Mouse (Mus musculus) ovary, postnatal 10 days (tissue): ENCODE measurements around the gene Tex261.
A peak's percentile ranks its signal among the peaks of the same experiment; 100 is the strongest.
"Not testable (repeated sequence)": the region's sequence is repeated elsewhere in the genome, so short reads cannot be mapped to it uniquely, and the experiment has no call there.

Experiments
- DNase-seq: peaks from one replicate; pipeline ENCODE4 v3.0.0; 2022; ENCODE audit warnings: low spot score

Gene Tex261

DNA sequence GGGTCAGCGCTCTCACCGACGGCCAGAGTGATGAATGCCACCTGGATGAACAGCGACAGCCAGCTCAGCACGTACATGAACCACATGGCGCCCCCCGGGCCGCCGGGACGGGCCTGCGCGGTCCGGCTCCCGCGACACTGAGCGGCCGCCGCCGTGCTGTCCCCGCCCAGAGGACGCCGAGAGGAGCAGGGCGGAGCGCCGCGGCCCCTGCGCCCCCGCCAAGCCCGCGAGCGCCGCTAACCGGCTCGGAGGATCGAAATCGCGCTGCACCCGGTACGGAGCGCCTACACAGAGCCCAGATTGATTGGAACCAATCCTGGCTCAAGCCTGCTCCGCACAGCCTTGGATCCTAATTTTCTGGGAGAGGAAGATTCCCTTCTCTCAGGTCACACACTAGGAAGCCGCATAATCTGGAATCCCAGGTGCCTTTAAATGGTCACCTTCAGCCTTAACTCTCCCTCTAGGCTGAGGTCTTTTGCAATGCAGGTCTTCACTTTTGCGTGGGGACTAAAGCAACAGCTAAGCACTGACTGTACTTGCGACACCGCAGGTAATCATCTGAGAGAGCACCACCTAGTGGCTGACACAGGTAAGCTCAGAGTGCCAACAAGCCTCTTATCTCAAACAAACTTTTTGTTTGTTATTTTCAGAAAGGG is at the start of gene Tex261:
Gene Tex261, minus strand, starts transcription at position 176 of the 656 bp plus-strand sequence.
- peak; percentile 83 for DNase-seq

DNA sequence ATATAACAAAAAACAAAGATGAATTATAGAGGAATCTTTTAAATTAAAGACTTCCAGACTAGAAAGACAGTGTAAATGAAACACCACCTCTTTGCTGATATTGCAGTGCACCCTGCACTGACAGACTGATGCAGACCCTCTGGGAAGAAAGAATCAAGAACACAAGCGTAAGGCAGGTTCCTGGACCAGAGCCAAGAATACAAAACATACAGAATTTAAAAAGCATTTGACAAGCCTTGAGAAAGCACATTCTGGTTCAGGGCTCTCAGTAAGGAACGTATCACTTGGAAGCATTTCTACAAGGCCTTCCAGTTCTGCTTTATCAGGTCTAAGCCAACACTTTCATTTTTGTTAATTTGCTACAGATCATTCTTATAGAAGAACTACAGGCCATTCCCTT is 46.2 kb upstream of the Tex261 start:
- no peak for DNase-seq

DNA sequence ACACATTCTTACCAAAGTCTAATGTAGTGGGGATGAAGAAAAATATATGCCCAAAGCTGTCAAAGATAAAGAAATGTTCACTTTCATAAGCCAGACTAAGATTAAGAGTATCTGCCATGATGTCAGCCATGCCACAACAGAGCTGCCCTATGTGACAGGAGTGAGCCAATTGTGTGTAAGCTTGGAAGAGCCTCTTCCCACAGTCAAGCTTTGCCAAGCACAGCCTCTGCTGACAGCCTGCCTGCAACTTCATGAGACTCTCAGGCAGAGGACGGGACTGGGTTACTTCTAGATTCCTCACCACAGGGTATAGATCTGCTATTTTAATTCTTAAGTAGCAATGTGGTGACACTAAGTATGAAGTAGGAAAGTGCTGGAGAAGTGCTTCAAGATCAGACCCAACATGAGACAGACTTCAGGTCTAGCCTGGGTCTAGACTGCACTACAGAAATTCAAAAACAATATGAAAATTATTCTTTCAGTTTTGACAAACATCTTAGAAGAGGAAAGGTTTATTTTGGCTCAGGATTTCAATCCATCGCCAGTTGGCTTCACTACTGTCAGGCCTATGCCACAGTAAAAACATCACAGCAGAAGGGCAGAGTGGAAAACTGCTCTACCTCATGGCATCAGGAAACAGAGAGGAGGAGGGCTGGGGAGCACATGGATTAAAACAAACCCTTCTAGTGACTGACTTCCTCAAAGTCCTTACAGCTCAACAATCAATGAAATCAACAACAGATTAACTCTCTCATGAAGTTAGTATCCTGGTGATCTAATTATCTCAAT is 45.3 kb upstream of the Tex261 start:
- DNase-seq: no peak

DNA sequence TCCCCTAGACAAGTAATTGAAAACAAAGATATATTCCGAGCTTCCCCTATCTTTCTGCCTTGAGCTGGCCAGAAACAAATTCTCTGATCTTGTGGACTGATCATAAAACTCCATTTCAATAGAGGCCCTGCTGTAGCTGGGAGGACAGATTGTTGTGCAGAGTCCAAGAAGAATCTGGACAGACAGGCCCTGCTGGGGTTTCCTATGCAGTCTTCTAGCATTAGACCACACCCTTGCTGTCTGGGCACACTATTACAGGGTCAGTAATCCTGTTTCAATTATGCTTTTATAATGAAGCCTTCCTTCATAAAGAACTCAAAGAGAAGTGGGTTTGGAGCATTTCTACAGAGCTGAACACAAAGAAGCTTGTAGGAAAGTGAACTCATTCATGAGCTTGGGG is 43.4 kb upstream of the Tex261 start:
- DNase-seq: no peak

DNA sequence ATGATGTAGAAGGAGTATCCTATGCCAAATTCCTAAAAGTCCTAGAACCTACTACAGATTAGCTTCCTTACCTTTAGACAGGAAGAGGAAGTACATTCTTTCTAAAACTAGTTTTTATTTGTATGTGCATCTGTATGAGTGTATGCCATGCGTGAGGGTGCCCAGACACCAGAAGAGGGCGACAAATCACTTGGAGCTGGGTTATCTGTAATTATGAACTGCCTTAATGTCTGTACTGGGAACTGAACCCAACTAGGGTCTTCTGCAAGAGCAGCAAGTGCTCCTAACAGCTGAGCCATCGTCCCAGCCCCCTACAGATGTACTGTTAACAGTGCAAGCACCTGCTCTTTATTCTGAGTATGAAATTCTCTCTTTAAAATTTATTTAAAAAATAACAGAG is 40.2 kb upstream of the Tex261 start:
- no peak for DNase-seq

DNA sequence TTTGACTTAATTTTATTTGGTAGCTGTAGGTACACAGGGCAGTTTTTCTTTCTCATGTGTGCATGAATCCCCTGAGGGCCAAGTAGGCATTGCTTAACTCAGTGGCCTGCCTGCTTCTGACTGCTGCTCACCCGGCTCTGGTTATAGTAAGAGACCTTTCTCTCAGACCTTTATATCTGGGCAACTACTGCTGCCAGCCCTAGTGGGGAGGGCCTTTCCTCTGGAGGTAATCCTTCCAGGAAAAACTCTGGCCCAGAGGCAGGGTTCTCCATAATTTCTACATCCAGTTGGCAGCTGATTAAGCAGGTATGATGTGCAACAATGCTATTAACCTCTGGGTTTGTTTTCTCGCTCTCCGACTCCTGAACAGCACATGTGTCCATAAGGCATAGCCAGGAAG is 27.2 kb upstream of the Tex261 start:
- DNase-seq: no peak

DNA sequence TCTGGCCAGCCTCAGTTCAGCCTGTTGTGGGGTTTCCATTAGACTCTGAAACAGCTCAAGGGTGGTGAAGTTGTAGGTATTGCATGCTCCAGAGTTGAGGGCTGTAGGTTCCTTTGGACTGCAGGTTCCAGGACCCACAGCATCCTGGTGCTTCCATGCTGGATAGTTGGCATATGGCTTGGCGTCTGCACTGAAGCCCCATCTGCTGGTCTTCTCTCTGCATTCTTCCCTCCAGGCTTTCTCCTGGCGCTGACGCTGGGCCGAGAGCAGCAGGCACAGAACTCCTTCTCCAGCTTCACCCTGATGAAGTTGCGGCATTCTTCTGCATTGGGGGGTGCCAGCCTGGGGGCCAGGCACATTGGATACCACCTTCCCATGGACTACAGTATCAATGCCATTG is 26.4 kb upstream of the Tex261 start:
- no peak for DNase-seq

DNA sequence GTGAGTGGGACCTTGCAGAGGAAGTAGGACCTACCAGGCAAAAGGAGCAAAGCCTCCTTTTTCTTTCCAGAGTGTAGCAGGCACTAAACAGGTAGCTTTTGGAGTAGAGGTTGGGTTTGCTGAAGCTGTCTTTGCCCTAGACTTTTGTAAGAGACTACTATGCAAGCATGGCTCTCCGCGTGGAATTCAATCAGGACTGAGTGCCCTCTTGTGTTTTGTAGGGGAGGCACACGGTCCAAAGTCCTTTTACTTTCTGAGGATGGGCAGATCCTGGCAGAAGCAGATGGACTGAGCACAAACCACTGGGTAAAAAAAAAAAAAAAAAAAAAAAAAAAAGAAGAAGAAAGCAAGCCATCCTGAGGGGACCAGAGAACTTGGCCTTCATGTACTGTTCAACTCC is 21.1 kb upstream of the Tex261 start:
- no peak for DNase-seq

DNA sequence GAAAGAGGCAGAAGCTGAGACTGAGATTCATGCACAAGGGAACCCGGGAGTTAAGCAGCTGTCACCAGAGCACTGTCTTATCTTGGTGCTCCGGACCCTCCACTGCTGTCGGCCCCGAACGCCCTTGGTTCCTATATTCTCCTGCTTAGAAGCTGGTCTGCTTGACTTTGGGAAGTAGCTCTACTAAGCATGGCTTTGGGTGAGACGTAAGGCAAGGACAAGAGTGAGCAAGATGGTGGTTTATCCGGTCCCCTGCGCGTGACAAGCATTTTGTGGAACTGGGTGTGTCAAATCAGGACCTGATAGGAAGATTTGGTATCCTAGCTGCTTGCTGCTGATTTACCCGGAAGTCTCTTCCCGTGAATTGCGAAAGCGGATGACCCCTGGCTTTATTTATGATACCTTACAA is 19.9 kb upstream of the Tex261 start:
- no peak for DNase-seq

DNA sequence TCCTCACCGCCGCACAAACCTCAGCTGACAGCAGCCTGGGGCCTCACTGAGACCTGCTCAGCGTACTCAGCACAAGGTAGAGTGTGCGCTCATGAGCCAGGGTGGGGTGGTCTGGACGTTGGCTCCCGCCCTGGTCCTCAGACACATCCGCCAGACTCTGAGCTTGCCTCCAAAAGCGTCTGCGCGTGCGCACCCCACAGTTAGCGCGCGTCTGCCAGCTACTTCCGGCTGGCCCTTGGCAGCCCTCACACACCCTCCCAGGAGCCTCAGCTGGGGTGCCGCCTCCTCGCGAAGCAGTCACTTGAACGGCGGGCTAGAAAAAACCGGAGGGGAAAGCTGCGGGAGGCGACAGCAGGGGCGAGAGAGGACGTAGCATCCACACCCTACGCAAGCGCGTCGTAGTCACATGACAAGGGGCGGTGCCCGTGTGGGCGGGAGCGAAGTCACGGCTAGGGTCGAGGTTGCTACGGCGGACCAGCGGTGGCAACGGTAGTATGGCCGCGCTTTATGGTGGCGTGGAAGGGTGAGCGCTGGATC is 19.2 kb upstream of the Tex261 start, which contains the start of gene Nagk:
Gene Nagk, plus strand, starts transcription at position 223 of the 537 bp plus-strand sequence.
- peak; percentile 93 for DNase-seq

DNA sequence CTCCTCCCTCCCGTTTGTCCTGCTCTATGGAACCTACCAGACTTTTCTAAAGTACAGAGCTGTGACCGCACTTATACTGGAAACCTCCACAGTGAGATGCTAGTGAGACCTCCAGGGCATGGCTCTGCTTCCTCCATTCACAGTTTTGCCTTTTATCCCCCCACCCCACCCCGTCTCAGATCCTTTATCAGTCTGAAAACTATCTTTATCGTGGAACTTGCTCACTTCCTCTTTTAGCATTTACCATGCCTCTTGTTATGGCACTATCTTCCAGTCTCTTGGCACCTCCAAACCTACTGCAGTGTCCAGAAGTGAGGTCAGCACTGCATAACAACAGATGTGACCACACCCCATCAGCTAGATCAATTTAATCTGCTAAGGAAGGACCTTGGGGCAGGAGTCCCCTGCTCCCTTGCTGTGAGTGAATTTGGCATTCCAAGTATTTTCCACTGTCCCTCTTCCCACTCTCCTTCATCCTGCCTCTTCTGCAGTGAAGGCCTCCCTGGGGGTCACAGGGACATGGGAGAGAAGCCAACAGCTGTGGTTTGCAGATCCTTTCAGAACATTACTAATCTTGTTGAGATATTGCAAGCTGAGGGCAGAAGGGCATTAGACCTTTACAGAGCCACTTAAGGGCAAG is 15.8 kb upstream of the Tex261 start:
- no peak for DNase-seq

DNA sequence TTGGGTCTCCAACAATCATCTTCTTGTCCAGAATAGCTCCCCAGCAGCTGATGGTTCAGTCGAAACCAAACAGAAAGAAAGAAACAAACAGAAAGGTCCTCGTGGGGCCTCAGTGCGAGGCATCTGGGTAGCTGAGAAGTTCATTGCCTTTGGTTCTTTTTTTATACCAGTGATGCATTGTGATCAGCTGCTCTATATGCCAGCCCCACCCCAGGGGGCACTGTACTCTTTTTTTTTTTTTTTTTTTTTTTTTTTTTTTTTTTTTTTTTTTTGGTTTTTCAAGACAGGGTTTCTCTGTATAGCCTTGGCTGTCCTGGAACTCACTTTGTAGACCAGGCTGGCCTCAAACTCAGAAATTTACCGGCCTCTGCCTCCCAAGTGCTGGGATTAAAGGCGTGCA is 14.9 kb upstream of the Tex261 start:
- DNase-seq: not testable (repeated sequence)

DNA sequence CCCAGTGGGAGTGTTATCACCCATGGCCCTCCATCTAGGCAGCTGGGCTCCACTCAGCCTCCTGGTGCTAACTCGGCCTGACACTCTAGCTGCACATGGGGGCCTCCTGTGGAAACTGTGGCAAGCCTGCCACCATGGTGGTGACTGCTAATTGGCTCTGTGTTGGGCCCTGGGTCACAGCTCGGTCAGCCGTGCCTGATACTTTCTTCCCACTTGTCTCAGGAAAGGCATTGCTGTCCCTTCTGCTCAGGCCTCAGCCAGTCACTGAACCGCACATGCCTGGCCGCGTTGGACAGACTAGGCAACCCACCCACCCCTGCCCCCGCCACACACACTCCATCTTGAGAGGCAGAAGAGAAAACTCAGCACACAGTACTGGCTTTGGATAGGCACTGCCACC is 12.9 kb upstream of the Tex261 start:
- no peak for DNase-seq

DNA sequence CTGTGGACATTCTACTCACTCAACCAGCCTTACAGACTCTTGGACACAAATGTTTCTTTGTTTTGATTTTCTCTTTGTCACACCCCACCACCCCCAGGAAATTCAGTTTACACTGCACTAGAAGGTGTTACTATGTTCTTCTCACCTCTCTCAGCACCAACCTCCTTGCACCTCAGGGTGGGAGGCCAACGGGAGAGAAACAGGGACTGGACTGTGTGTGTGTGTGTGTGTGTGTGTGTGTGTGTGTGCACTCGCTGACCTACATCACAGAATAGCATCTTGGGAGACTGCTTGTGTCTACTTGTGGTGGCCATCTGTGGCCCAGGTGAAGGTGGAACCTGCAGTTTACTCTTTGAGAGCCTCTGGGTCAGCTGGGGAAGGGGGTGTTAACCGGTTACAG is 10.8 kb upstream of the Tex261 start:
- DNase-seq: no peak

DNA sequence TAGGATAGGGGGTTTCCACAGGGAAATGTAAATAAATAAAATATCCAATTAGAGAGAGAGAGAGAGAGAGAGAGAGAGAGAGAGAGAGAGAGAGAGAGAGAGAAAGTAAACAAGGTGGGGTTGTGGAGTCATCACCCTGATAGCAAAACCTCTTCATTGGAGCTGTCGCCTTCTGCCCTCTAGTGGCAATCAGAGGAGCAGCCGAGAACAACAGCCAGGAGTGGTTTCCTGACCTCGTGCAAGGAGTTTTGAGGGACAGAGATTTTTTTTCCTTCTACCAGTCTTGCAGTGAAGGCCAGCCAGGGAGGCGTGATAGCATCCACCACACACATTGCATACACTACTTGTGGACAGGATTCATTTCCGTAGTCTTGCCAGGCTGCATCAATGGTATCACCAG is 3.4 kb upstream of the Tex261 start:
- DNase-seq: no peak

DNA sequence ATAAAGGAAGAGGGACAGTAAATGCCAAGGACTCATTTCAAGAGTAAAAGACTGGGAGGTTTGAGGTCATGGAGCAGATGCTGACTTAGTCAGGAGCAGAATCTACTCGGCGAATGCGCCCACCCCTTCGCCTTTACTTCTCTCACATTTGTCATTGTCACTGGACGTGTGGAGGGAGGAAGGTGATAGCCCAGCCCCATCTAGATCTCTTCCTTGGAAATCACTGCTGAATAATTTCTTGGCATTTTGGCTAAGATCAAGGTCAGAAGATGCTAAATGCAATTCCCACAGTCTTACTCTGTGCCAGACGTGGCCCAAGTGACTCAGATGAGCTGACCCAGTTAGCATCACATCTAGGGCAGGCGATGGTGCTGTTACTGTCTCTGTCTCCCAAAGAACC is 2.7 kb upstream of the Tex261 start:
- DNase-seq: no peak

DNA sequence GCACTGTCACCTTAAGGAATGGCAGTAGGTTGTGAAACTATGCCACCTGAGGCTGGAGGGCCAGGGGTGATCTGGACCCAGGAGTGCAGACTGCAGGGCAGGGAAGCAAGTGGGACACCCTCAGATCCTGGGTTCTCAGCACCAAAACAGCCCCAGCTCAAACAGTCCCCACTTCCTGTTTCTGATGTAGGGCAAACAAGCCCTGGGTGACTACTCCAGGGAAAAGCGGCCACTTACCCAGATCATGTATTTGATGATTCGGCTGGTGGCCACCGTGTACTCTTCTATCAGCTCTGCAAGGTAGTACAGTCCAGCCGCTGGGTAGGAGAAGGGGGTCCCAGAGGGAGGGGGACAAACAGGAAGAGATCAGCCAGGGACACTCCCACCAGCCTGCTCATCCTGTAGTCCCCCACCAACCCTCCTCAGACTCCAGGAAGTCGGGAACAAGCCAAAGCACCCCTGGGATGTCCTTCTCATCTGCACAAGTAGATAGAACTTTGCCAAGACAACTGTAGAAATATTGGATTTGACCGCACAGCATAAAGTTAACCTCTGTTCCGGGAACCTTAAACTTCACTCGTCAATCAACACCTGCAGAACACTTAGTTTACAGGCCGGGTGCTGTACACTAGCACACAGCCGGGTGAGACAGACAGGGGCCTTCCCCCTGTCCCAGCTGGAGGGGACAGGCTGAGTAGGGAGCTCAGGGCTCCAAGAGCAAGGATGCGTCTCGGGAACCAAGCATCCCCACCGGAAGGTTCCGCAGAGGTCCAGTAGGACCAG is 641 bp downstream of the Tex261 start:
- no peak for DNase-seq

DNA sequence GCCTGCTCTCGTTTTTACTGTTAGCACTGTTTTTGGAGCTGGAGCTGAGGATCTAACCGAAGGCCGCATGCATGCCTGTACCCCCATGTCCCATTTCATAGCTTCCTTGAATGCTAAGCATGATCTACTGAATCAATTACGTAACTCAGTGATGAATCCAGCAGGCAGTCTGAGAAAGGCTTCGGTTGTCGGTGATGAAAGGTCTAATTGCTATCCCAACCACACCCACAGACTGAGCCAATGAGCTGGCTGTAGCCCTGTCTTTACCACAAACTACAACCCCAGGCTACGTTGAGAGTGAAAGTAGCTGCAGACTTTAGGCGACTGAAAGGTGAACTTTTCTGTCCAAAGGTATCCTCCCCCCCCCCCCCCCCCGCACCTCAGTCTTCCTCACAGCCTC is 1.5 kb downstream of the Tex261 start:
- no peak for DNase-seq

DNA sequence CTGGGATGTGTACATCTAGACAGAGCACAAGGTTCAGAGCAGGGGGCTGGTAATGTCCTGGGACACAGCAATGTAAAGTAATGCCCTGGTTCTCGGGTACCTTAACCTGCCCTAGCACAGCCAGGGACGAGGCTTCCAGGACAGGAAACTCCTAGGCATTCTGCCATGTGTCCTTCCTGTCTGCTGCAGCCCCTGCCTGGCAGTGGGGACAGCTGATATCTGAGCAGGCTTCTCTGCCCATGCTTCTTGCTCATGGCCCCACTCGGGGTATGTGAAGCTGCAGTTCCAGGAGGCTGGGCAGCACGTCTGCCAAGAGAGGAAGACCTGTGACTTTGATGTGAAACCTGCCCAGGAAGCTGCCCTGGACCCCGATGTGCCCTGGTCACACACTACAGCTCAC is 7.1 kb downstream of the Tex261 start:
- no peak for DNase-seq

DNA sequence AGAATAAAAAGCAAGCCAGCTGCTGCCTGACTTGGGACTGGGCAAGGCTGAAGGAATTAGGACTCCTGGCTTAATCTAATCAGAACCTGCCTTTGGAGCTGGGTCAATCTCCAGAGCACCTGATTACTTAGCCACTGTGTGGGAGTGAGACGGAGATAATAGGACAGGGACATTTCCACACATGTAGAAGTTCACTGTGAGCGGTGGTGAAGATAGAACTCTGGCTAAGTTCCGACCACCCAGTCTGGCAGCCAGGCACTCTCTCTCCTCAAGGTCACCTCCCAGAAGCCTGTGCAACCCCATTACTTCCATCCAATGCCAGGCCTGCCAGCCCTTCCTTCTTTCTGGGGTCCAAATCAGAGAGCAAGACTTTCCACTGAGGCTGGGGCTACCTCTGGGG is 8.6 kb downstream of the Tex261 start:
- DNase-seq: no peak

DNA sequence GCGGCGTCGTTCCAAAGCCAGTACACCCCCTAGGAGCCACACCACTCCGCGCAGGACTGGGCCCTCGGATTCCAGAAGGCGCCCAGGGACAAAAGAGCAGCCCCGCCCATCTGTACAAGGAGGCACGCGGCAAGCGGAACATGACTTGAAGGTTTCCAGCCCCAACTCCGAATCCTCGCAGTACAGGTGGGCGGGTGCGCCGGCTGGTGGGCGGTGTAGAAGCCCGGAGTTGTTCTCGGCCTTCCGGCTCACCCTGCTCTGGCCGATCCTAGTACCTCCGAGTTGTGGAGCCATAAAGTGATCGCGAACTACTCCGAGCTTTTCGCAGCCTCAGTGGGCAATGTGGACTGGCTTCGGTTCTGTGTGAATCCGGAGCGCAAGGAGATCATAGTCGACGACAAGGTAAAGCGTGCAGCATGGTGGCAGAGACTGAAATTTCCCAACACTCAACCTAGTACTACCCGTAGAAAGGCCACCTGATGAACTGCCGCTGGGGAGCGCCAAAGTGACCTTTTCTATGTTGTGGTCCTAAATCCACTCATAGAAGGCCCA is 12.7 kb downstream of the Tex261 start:
- no peak for DNase-seq

DNA sequence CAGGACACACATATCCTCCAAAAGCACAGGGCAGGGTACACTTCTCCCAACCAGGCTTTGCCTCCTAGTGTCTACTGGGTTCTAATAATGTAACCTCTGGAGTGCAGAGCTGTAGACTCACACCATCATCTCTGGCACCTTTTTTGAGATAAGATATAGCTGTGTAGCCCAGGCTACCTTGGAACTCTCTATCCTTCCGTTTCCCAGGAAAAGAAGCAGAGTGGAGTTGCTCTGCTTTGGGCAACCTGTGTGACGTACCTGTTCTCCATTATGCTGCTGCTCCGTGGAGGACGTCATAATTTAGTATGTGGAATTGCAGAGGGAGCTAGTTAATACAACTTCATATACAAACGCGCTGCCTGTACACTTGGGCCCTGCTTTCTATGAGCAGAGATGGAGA is 13.3 kb downstream of the Tex261 start, which contains the start of gene Ankrd53:
Gene Ankrd53, plus strand, starts transcription at position 301 of the 400 bp plus-strand sequence.
- DNase-seq: no peak
